Mouse (Mus musculus) embryonic stem cell, embryonic (primary cell): ENCODE measurements around the gene C1rl.
"Not testable (repeated sequence)": the region's sequence is repeated elsewhere in the genome, so short reads cannot be mapped to it uniquely, and the experiment has no call there.

Experiments
- CTCF ChIA-PET, 4 experiments: fragments of 300-600 bp in 2 of 4; fragments of 350-600 bp in 2 of 4; sonication (Branson Sonifier 250); formaldehyde crosslinking; loops; one replicate each; lab custom pipeline; 2022; ENCODE audit warnings: inconsistent platforms in 2 of 4; lab: Charles Lee
- POLR2A ChIA-PET, 4 experiments: fragments of 300-600 bp in 2 of 4; fragments of 350-600 bp in 2 of 4; sonication (Branson Sonifier 250); formaldehyde crosslinking; loops; one replicate each; lab custom pipeline; 2022; ENCODE audit warnings: antibody characterized with exemption in 4 of 4, inconsistent platforms in 1 of 4; lab: Charles Lee

C1rl gene

DNA sequence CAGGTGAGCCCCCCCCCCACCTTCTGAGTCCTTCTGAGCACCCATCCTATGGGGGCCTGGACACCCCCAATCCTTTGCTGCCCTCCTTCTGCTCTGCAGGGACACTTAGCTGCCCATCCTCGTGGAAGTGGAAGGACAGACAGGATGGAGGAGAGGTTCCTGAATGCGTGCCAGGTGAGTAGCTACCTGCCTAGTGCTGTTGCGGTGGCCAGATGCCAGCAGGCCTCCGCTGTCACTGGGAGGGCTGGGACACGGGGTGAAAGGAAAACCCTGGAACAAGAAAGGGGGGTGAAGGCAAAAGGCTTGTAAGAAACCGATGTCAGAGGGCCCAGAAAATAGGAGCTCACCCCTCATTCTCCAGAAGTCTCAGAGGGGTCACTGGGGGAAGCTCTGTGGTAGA lies 14.1 kb downstream of the C1rl start:
- ChIA-PET CTCF (interaction anchor here in 2 of 4 experiments (0.9 to 1.2 kb wide), 2 partner anchors 14 to 195 kb away, joined by 3 read pairs; partner anchors contain the start of gene C1rl (in 1 of the 2)), POLR2A (interaction anchor here in 3 of 4 experiments (0.5 to 3.2 kb wide), 6 partner anchors 13 to 658 kb away, joined by 3 to 17 read pairs (median 3); partner anchors contain the start of gene C1rl (in 2 of the 3))

DNA sequence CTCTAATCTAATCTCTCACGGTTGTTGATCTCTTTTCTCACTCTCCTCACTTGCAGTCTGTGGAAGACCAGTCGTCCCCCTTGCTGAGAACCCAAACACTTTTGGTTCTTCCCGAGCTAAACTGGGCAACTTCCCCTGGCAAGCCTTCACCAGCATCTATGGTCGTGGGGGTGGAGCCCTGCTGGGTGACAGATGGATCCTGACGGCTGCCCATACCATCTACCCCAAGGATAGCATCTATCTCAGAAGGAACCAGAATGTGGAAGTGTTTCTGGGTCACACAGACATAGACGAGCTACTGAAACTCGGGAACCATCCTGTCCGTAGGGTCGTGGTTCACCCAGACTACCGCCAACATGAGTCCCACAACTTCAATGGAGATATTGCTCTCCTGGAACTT lies 15.4 kb downstream of the C1rl start:
- POLR2A ChIA-PET = interaction anchor here in 2 of 4 experiments (0.5 to 1.5 kb wide), 8 partner anchors 8 to 1806 kb away, joined by 3 to 7 read pairs (median 3); partner anchors contain the start of genes C1rl (in 1 of the 2) and Grcc10 (in 1 of the 2)
- CTCF ChIA-PET = interaction anchor here in 1 of 4 experiments (1.0 kb wide), 1 partner anchor 27 kb away, joined by 4 read pairs; no protein-coding TSS in a partner anchor

DNA sequence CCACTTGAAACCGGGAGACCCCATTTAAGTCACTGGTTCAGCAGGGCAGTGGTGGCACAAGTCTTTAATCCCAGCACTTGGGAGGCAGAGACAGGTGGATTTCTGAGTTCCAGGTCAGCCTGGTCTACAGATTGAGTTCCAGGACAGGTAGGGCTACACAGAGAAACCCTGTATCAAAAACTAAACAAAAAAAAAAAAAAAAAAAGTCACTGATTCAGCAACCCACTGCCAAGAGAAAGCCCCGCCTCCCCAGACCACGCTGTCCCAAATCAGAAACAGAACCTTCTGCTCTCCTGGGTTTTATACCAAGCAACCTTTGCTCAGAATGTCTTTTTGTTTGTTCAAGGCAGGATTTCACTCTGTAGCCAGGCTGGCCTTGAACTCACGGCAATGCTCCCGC lies 16.3 kb downstream of the C1rl start:
- ChIA-PET POLR2A (interaction anchor here in 1 of 4 experiments (0.7 to 1.5 kb wide), 4 partner anchors 15 to 1300 kb away, joined by 3 to 8 read pairs (median 5); no protein-coding TSS in a partner anchor), CTCF (interaction anchor here in 2 of 4 experiments (0.7 to 1.0 kb wide), 2 partner anchors 28 to 196 kb away, joined by 4 to 5 read pairs; no protein-coding TSS in a partner anchor)

DNA sequence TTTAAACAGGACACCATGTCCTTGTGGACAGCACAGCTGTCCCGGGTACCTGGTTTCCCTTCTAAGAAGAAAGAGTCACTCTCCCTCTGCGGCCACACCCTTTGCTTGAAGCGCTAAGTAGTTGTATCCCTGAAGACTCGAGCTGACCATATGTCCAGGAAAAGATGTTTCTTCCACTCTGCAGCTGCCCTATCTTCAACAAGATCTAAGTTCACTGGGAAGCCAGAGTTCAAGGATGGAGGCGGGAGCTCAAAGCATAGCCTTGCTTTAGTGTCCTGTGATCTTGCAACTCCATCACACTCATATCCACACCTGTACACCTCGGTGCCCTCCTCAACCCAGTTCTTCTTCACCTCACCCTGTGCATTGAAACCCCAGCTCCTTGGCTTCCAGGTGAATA lies 19.0 kb downstream of the C1rl start:
- CTCF ChIA-PET = interaction anchor here in 3 of 4 experiments (0.6 to 1.7 kb wide), 11 partner anchors 17 to 581 kb away, joined by 3 to 6 read pairs (median 3); partner anchors contain the start of genes C1rl (in 2 of the 3), C1rb (in 1 of the 3) and C1s1 (in 1 of the 3)
- POLR2A ChIA-PET = no interaction called here

DNA sequence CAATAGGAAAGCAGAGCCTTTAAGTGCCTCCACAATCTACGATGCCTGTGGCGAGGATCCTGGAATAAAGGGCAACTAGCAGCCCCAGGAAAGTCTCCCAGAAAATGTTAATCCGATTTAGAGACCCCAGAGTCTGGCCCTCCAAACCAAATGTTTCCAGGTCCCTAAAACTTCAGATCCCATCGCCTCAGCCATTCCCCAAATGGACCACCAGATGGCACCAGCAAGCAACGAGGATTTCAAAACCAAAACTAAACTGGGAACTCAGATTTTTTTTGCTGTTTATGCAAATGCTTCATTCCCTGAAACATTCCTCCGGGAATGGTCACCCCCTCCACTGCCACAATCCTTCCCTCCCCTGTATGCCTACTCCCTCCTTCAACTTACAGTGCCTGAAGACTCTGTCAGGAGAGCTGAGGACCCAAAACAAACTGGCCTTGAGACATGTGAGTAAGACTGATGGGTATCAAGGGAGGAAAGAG lies 19.5 kb downstream of the C1rl start, which contains the start of gene C1ra:
TSS of gene C1ra (plus strand) at position 51 of the 482 bp plus-strand sequence.
- ChIA-PET POLR2A (interaction anchor here in 2 of 4 experiments (0.7 to 1.0 kb wide), 2 partner anchors 20 to 293 kb away, joined by 3 read pairs; partner anchors contain the start of gene C1rl (in 1 of the 2)), CTCF (interaction anchor here (0.7 to 1.7 kb wide), 14 partner anchors 18 to 325 kb away, joined by 3 to 6 read pairs (median 3); partner anchors contain the start of genes C1rl (in 3 of the 4), C1s1 (in 2 of the 4) and C1rb (in 1 of the 4))

DNA sequence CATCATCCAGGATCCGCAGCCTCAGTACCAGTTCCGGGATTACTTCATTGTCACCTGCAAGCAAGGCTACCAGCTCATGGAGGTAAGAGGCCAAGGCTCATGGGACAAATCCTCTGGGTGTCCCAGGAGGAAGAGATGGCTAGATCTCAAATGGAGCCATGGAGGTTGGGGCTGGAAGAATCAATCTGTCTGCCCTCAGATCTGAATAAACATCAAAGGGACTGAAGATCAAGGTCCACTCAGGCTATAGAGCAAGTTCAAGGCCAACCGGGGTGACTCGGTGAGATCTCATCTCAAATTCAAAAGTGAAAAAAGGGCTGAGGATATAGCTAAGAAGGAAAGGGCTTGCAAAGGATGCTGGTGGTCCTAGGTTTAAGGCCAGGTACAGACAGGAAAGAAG lies 24.8 kb downstream of the C1rl start:
- POLR2A ChIA-PET = interaction anchor here in 1 of 4 experiments (1.2 kb wide), 1 partner anchor 155 kb away, joined by 4 read pairs; no protein-coding TSS in a partner anchor
- CTCF ChIA-PET = not testable (repeated sequence)

DNA sequence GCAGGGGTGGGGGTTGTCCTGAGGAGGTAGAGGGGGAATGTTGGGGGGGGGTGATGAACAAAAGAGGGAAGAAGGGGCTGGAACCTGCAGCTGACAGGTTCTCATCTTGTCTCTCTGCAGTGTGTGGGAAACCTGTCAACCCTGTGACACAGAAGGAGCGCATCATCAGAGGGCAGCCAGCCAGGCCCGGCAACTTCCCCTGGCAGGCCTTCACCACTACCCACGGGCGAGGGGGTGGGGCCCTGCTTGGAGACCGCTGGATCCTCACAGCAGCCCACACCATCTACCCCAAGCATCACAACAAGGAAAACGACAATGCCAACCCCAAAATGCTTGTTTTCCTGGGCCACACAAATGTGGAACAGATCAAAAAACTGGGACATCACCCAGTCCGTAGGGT lies 29.2 kb downstream of the C1rl start:
- CTCF ChIA-PET = not testable (repeated sequence)
- POLR2A ChIA-PET = interaction anchor here in 1 of 4 experiments (1.0 kb wide), 1 partner anchor 30 kb away, joined by 3 read pairs; the partner anchor contains the start of gene C1rl

DNA sequence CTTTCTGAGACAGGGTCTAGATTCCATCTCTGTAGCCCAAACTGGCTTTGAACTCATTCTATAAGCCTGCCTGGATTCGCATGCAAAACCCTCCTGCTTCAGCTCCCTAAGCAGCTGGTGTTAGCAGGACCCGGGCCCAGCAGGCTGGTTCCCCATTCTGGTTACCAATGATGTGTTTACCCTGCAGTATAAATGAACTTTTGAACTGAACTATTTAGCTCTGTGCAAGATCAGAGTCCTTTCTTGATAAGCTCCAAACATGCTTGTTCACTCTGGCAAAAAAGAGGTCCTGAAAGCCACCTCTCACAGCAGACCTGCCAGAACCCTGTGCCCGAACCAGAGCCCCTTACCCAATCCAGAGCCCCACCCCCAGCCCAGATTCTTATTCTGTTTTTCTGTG lies 35.0 kb downstream of the C1rl start:
- CTCF ChIA-PET = interaction anchor here in 2 of 4 experiments (0.6 to 1.5 kb wide), 2 partner anchors 15 to 122 kb away, joined by 3 read pairs; partner anchors contain the start of gene C1s1 (in 1 of the 2)
- POLR2A ChIA-PET = interaction anchor here in 1 of 4 experiments (1.4 kb wide), 1 partner anchor 19 kb away, joined by 7 read pairs; no protein-coding TSS in a partner anchor

DNA sequence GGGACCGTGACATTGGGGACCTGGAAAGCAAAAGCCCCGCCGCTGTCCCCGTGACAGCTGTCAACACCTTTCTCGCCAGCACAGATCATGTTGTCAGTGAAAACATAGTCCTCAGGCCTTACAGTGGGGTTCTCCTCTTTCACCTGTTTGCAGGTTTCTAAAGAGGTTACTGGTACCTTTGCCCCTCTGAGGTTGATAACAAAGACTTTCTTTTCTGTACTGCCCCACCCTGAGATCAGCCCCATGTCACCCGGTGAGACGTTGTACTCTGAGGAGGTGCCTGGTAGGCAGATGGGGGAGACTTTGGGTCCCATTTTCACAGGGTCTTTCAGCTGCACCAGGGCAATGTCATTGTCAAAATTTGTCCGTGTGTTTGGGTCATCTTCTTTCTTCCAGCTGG lies 38.2 kb downstream of the C1rl start:
- POLR2A ChIA-PET = interaction anchor here in 1 of 4 experiments (0.5 kb wide), 1 partner anchor 1657 kb away, joined by 3 read pairs; the partner anchor contains the start of gene Necap1
- CTCF ChIA-PET = no interaction called here

DNA sequence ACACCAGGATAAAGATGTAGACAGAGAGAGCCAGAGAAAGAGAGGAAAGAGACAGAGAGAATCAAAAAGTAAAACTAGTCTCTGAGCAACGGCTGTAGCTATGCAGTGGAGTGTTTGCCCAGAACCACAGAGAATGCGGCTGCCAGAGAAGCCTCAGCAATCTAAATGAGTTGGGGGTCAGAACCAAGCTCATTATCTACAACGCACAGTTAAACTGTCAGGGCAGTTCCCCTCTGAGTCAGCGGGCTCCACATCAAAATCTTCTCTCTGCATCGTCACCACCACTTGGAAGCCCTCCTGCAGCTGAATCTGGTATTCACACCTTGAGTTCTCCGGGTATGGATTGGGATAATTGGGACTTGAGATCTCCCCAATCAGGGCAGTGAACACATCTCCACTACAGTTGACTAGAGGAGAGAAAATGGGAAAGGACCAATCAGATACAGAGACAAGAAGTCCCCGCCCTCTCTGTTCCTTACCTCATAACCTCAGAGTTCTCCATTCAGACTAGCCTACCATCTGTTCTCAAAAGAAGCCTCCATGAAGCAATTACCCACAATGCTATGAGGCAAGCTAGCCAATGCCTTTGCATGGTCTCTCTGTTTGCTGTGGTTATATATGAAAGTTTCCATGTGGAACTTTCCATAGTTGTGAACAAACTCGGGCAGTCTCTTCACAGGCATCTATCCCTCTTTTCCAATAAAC lies 43.4 kb downstream of the C1rl start:
- POLR2A ChIA-PET = interaction anchor here in 1 of 4 experiments (0.7 kb wide), 1 partner anchor 30 kb away, joined by 10 read pairs; no protein-coding TSS in a partner anchor
- CTCF ChIA-PET = interaction anchor here in 1 of 4 experiments (0.7 kb wide), 1 partner anchor 52 kb away, joined by 4 read pairs; no protein-coding TSS in a partner anchor

DNA sequence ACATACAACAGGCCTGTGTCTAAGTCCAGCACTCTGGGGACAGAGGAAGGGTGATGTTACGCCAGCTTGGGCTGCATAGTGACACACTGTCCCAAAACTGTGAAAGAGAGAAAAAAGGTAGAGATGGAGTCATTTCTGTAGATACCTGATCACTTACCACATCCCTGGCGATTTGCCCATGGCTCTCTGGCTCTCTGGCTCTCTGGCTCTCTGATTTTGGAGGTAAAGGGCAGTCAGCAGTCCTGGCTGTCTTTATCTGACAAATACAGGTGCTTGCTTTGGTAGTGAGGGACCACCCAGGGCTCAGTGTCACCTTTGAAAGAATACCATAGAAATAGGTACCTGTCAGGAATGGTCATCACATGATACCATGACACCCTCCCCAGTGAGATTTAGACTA lies 48.3 kb downstream of the C1rl start:
- CTCF ChIA-PET, POLR2A ChIA-PET: not testable (repeated sequence)

DNA sequence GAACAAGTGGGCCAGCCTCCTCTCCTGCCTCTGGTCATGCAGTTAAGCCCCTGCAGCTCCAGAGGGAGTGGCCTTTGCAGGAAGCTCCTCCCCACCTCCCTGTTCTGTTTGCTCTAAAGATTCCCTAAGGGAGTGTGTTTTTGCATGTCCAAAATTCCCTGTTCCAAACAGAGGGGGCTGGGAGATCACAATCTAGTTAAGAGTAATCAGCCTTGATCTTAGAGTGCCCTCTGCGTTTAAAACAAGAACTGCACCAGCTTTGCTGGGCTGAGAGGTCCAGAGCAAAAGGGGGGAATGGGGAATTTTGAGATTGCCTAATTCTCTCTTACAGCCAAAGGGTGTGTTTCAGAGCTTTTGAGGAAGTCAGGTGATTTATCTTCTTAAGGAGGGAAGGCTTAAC lies 49.4 kb downstream of the C1rl start, which contains the start of gene C1s1:
TSS of gene C1s1 (minus strand) at position 76 of the 400 bp plus-strand sequence.
- CTCF ChIA-PET = interaction anchor here (0.5 to 1.6 kb wide), 13 partner anchors 15 to 389 kb away, joined by 3 to 9 read pairs (median 4); partner anchors contain the start of genes C1rl (in 3 of the 4) and Mlf2 (in 1 of the 4)
- POLR2A ChIA-PET = interaction anchor here in 3 of 4 experiments (0.6 to 2.0 kb wide), 5 partner anchors 49 to 65 kb away, joined by 3 to 10 read pairs (median 4); partner anchors contain the start of gene C1rl (in 2 of the 3)

DNA sequence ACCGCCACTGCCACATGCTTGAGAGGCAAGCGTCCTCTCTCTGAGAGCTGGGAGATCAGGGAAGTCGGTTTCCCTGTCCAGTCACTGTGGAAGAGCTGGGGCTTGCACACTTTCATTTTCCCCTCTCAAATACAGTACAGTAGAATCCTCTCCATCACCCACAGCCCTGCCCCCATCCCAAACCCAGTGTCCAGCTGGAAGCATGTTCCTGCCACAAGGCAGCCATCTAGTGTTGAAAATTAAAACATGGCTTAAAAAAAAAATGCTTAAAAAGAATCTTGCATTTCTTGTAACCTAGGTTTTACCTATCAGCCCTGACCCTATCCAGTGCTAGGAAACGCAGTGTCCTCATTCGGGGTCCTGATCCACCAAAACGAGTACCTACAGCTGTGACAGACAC lies 51.6 kb downstream of the C1rl start:
- POLR2A ChIA-PET = no interaction called here
- CTCF ChIA-PET = no interaction called here

DNA sequence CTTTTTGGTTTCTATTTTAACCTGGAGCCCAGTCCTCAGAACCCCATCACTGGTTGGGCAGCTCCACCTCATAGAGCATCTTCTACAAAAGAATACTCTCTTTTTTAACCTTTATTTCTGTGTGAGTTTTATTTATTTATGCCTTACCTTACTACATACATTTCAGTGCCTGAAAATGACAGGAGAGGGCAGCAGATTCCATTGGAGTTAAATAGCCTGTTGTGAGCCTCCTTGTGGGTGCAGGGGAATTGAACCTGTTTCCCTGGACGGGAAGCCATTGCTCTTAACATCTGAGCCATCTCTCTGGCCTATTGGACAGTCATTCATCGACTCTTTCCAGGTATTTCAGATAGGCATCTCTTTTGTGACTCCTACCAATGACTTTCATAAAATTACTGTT lies 52.5 kb downstream of the C1rl start:
- ChIA-PET POLR2A (interaction anchor here in 1 of 4 experiments (0.7 kb wide), 1 partner anchor 128 kb away, joined by 4 read pairs; no protein-coding TSS in a partner anchor), CTCF (no interaction called here)

DNA sequence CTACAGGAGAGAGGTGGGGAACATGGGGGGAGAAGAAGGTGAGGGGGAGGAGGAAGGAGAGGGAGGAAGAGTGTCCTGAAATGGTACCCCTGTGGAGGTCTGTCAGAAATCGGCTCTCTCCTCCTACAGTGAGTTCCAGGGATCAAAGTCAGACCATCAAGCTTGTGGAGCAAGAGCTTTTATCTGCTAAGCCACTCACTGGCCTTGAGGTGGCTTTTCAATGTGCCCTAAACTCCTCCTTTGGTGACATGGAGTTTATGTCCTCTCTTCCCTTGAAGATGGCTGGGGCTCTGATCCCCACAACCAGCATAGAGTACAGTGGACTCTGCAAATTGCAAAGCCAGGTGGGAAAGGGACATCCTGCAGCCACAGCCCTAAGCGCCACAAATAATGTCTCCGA lies 55.1 kb downstream of the C1rl start:
- CTCF ChIA-PET = interaction anchor here in 1 of 4 experiments (0.6 kb wide), 1 partner anchor 82 kb away, joined by 4 read pairs; no protein-coding TSS in a partner anchor
- POLR2A ChIA-PET = not testable (repeated sequence)

DNA sequence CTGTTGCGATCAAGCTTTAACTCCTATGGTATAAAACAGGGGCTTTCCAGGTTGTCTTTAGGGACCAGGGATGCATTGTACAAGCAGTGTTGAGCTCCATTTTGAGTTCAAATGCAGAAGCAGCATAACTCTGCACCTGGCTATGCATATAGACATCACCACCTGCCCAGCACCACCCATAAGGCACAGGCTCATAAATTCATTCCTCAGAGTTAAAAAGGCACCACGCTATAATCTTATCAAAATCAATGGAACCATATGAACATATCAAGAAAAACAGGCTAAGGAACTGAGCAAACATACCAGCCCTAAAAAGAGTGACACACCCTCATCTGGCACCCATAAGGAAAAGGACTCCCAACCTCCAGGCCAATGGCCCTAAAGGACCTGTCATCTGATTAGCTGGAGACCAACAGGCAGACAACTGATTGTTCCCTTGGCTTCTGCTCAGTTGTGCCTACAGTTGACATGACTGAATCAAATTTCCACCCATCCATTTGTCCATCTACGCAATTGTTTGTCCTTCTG lies 56.2 kb downstream of the C1rl start:
- CTCF ChIA-PET = no interaction called here
- POLR2A ChIA-PET = interaction anchor here in 2 of 4 experiments (0.6 kb wide), 2 partner anchors 41 to 106 kb away, joined by 3 to 5 read pairs; no protein-coding TSS in a partner anchor

DNA sequence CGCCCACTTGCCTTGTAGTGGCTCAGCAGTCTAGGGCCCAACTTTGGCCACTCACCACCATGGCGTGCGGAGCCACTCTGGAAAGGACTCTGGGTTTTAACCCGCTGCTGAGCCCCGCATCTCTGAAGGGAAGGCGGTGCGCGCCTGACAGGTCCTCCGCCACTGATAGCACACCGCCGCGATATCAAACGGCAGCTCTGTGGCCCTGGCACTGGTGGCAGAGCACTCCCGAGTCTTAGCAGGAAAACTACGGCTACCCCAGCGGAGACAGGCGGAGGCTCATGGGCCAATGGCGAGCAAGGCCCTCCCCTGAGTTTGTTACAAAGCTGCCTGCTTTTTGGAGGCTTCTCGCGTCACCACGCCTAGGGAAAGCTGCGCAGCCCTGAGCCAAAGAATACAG lies 59.9 kb downstream of the C1rl start:
- CTCF ChIA-PET = interaction anchor here in 2 of 4 experiments (0.8 to 1.2 kb wide), 2 partner anchors 74 to 80 kb away, joined by 3 to 4 read pairs; no protein-coding TSS in a partner anchor
- POLR2A ChIA-PET = interaction anchor here in 1 of 4 experiments (1.0 kb wide), 1 partner anchor 73 kb away, joined by 3 read pairs; no protein-coding TSS in a partner anchor

DNA sequence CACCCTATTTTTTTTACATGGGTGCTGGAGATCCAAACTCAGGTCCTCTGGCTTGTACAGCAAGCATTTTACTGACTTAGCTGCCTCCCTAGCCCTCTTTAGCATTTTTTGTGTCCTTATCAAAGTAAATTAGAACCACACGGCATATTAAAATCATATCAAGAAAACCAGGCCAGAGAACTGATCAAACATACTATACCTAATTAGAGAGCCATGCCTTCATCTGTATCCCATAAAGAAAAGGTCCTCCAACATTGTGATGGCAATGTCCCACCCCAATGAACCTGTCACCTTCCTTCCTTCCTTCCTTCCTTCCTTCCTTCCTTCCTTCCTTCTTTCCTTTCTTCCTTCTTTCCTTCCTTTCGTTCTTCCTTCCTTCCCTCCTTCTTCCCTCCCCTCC lies 63.0 kb downstream of the C1rl start:
- POLR2A ChIA-PET = interaction anchor here in 1 of 4 experiments (0.5 to 0.6 kb wide), 2 partner anchors 106 to 207 kb away, joined by 3 to 7 read pairs; no protein-coding TSS in a partner anchor
- CTCF ChIA-PET = interaction anchor here in 1 of 4 experiments (0.6 kb wide), 1 partner anchor 15 kb away, joined by 3 read pairs; no protein-coding TSS in a partner anchor
